Mouse (Mus musculus) ES-Bruce4 (cell line): ENCODE data around the gene Rtl4. TPM values are rescaled to one million over a fixed set of nuclear protein-coding genes. Genes with fewer than 3 reads are reported as not detected.

Experiments used
- H3K27ac ChIP-seq: 2 replicates; pipeline ENCODE4 v1.5.1; 2012; ENCODE audit warnings: low read length, inconsistent platforms; ENCODE audit not compliant: insufficient read depth
- H3K27me3 ChIP-seq: 2 replicates; pipeline ENCODE4 v1.6.1; 2012; ENCODE audit warnings: mild to moderate bottlenecking, low read length, inconsistent platforms; ENCODE audit not compliant: control insufficient read depth, poor library complexity, insufficient read depth, severe bottlenecking
- H3K36me3 ChIP-seq: 2 replicates; pipeline ENCODE4 v1.6.1; 2012; ENCODE audit warnings: inconsistent platforms, mild to moderate bottlenecking, low read length, moderate library complexity; ENCODE audit not compliant: control insufficient read depth, poor library complexity, insufficient read depth, severe bottlenecking
- H3K4me1 ChIP-seq: one replicate; pipeline ENCODE4 v1.8.1; 2011; ENCODE audit warnings: low read length; ENCODE audit not compliant: control insufficient read depth, insufficient read depth
- H3K4me3 ChIP-seq: 2 replicates; pipeline ENCODE4 v1.5.1; 2011; ENCODE audit warnings: low read depth, mild to moderate bottlenecking, low read length
- H3K9ac ChIP-seq: 2 replicates; pipeline ENCODE4 v1.6.1; 2012; ENCODE audit warnings: low read depth, mild to moderate bottlenecking, inconsistent platforms; ENCODE audit not compliant: poor library complexity, severe bottlenecking
- H3K9me3 ChIP-seq: replicated peaks from 2 replicates; pipeline ENCODE4 v1.6.1; 2012; ENCODE audit warnings: mild to moderate bottlenecking, low read length, inconsistent platforms; ENCODE audit not compliant: control insufficient read depth, poor library complexity, insufficient read depth, severe bottlenecking
- CTCF ChIP-seq: IDR thresholded peaks from one replicate; pipeline ENCODE4 v1.8.1; 2011; ENCODE audit warnings: low read depth, low read length
- EP300 ChIP-seq: IDR thresholded peaks from 2 replicates; pipeline ENCODE4 v1.6.1; 2011; ENCODE audit warnings: low read depth, low read length; ENCODE audit not compliant: insufficient read depth
- POLR2A ChIP-seq: IDR thresholded peaks from one replicate; pipeline ENCODE4 v1.8.1; 2011; ENCODE audit warnings: low read length; ENCODE audit not compliant: insufficient read depth
- polyA plus RNA-seq: library from polyadenylated mRNA; stranded (reverse); fragments of >200 nt; gene quantifications from 2 replicates; pipeline ENCODE4 v1.2.4, GENCODE M21; 2011; ENCODE audit warnings: low read depth; ENCODE audit not compliant: missing spikeins, insufficient read depth, insufficient read length

Gene Rtl4
- polyA plus RNA-seq, 1 experiment, result not detected

DNA sequence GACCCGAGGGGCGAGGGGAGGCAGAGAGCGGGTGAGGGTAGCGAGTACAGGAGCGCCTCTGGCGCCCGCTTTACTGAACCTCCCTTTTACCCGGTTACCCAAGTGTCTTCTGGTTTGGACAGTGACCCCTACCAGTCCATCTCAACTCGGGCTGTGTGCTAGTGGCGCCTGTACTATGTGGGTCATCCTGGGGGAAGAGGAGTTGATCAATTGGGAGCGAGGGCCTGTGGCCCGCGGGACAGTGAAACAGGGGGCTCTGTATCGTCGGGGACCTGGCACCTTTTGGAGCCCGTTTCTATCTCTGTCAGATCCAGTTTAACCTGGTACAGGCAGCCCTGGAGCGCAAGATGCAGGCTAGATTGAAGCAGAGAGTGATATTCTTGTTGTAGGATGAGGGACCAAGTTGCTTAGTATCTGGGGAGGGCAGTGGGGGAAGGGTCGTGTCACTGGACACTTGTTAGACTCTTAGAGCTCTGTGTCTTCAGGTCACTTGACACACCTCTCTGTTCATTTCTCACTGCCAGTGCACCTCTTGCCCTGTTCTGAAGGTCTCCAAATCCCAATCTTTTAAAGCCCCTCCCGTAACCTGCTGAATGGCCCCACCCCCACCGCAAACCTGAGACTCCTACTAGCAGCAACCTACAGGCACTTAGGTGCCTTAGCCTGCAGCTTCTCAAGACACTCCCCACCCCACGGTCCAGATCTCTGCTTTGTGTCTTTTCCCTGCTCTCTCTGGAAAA, 582 bp downstream of the Rtl4 start:
- no peak for TF ChIP-seq CTCF
- no peaks in the 10 kb centered on the region for H3K4me1 ChIP-seq
- peak overlapping the region; percentile 46; the same call in 1 of the 2 replicates for H3K9ac ChIP-seq
- peaks cover 5% of the 10 kb centered on the region for H3K27me3 ChIP-seq
- no peaks in the 10 kb centered on the region for H3K9me3 ChIP-seq
- H3K27ac ChIP-seq, result no peak overlapping the region
- peak overlapping the region; percentile 48 for H3K4me3 ChIP-seq
- H3K36me3 ChIP-seq, result no peaks in the 10 kb centered on the region

DNA sequence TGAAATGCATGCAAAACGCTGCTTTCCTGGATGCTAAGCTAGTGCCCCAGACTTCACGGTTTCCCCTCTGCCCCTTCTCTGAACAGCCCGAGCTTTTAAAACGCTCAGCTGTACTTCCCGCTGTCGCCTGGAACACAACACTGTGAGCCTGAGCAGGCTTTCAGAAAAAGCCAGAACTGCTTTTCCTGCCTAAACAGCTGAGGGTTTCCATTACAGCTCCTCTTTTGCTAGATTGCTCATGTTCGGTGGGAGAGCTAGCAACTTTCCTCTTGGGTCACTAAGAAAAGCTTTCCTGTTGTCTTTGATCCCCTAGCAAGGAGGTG, 1.1 kb downstream of the Rtl4 start:
- H3K4me3 ChIP-seq, result no peak overlapping the region
- TF ChIP-seq CTCF, result no peak
- H3K36me3 ChIP-seq, result no peaks in the 10 kb centered on the region
- no peaks in the 10 kb centered on the region for H3K4me1 ChIP-seq
- no peaks in the 10 kb centered on the region for H3K9me3 ChIP-seq
- H3K27ac ChIP-seq, result no peak overlapping the region
- no peak overlapping the region for H3K9ac ChIP-seq
- peaks cover 5% of the 10 kb centered on the region for H3K27me3 ChIP-seq

DNA sequence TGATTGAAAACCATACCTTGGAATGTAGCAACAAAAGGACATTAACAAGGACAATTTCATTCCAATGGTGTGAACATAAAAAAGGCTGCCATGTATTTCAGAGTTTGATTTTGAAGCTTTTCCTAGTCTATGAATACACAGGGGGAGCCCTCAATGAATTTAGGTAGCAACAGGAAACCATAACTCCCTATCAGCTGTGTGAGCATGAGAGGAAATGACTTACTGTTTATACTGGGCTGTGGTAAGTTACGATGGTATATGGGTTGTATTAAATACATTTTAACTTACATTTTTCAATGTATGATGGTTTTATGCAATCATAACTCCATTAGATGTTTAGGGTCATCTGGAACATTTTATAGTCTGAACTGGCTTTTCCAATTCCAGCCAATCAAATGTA, 27.6 kb downstream of the Rtl4 start:
- no peaks in the 10 kb centered on the region for H3K36me3 ChIP-seq

DNA sequence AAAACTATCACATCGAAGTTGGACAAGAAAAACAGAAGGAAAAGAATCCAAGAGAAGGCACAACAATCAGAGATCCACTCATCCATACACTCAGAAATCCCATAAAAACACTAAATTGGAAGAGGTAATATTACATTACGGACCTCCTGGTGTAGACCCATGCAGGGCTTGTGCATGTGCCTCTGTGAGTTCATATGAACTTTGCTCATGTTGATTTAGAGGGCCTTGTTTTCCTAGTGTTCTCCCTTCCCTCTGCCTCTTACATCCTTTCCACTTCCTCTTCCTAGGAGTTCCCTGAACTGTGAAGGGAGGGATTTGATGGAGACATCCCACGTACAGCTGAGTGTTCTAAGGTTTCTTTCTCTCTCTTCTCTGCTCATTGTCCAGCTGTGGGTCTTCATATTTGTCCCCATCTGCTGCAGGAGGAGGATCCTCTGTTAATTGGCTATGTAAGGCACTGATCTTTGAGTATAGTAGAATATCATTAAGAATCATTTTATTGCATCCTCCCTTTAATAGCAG, 58.9 kb downstream of the Rtl4 start:
- Histone ChIP-seq H3K36me3 (no peaks in the 10 kb centered on the region), H3K4me3 (no peak overlapping the region), H3K9me3 (no peaks in the 10 kb centered on the region), H3K27ac (no peak overlapping the region), H3K27me3 (no peaks in the 10 kb centered on the region), H3K9ac (no peak overlapping the region), H3K4me1 (no peaks in the 10 kb centered on the region)
- TF ChIP-seq CTCF (no peak), EP300 (no peak), POLR2A (no peak)

More for the DNA sequence above, 27.6 kb downstream of the Rtl4 start:
- TF ChIP-seq EP300, result no peak
- TF ChIP-seq CTCF, result no peak
- no peak for TF ChIP-seq POLR2A
- Histone ChIP-seq H3K9me3 (no peaks in the 10 kb centered on the region), H3K27ac (no peak overlapping the region), H3K9ac (no peak overlapping the region), H3K27me3 (no peaks in the 10 kb centered on the region), H3K4me1 (no peaks in the 10 kb centered on the region), H3K4me3 (no peak overlapping the region)

DNA sequence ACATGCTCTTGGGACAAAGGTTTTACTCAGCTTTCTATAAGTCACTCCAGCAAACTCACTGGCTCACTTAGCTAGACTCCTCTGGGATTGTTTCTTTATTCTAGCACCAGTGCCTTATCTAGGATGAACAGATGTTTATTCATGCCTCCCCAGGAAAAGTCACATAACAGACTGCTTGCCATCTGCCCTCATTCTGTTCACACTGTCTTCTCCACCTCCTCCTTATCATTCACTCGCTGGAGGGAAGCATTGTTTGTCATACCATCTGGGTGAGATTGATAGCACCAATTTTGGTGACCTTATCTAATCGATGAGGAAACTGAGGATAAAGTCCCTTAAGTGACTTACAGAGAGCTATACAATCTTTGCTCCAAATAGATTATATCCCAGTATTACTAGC, 298.3 kb downstream of the Rtl4 start:
- H3K9me3 ChIP-seq, result no peaks in the 10 kb centered on the region
- H3K4me3 ChIP-seq, result no peak overlapping the region
- no peaks in the 10 kb centered on the region for H3K4me1 ChIP-seq
- H3K27ac ChIP-seq, result no peak overlapping the region
- no peaks in the 10 kb centered on the region for H3K27me3 ChIP-seq
- no peaks in the 10 kb centered on the region for H3K36me3 ChIP-seq
- no peak overlapping the region for H3K9ac ChIP-seq
- TF ChIP-seq EP300 (no peak), CTCF (no peak), POLR2A (no peak)

DNA sequence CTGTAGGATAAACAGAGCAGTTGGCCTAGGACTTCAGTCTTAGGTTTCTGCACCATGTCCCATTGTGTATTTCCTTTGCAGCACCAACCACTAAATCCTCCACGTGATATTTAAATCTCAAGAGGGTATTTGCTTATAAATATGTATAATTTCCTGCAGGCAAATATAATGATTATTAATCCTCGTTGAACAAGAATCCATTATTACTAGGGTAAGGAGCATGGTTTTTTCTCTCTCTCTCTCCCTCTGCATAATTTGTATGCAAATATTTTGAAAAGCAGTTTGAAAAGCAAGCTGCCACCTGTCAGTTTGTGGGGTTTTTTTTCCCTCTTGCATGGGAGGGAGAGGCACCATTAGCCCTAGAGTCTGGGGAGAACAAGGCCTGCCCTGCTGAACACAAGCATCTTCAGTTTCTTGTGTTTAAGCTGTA, 376.8 kb downstream of the Rtl4 start:
- Histone ChIP-seq H3K4me3 (no peak overlapping the region), H3K9me3 (no peaks in the 10 kb centered on the region), H3K27me3 (no peaks in the 10 kb centered on the region), H3K4me1 (no peaks in the 10 kb centered on the region), H3K27ac (no peak overlapping the region), H3K9ac (no peak overlapping the region), H3K36me3 (no peaks in the 10 kb centered on the region)
- no peak for TF ChIP-seq EP300
- no peak for TF ChIP-seq POLR2A
- TF ChIP-seq CTCF, result no peak
